Mouse (Mus musculus): ENCODE data around the gene Gm17175.
"Not testable (repeated sequence)": the region's sequence is repeated elsewhere in the genome, so short reads cannot be mapped to it uniquely, and the experiment has no call there.

Gm17175 gene

GRCm38 (mm10) chr14:51573963-51574362 is at the start of gene Gm17175:
Gene Gm17175 (minus strand): TSS chr14:51574063.
- not testable (repeated sequence) for DNase-seq

GRCm38 (mm10) chr14:51611210-51611609 is 37.3 kb upstream of the Gm17175 start, which contains the start of gene Gm17078:
Gene Gm17078 (minus strand): TSS chr14:51611310.
- no peak for DNase-seq

DNA sequence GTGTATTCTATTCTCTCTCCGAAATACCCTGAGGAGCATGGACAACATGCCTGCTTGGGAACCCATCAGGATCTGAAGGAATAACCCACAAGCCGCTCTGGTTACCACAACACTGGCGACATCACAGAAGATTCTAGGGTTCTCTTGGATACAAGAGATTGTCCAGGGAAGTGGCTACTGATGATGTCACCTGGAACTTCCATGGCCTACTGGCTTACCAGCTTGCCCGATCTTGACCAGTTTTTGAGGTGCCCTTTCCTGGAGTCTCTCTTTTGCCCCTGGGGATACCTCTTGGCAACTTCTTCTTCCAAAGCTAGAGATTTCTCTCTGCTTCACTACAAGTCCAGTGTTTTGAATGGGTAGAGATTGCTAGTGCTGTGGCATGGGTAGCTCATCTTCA is 18.2 kb upstream of the Gm17175 start, which contains the start of gene Gm17174:
Gene Gm17174 (minus strand): TSS at position 101 of the 400 bp plus-strand sequence.
- DNase-seq, result not testable (repeated sequence)

GRCm38 (mm10) chr14:51552490-51552889 is 21.4 kb downstream of the Gm17175 start, which contains the start of gene Gm5622:
Gene Gm5622 (plus strand): TSS chr14:51552790.
- no peak for DNase-seq

Measured in right cerebral cortex, postnatal 14 days (tissue).